Comparison of ENCODE assay signal across 18 mouse cellular contexts in genomic region chr16:95496582-95497300, GRCm38 (mm10).
"Had no signal": no experiment of that assay in that cellular context is flagged by ENCODE, and none has a peak within 500 bp of the region (broad histone marks: within the 10 kb centered on the region; RNA-seq: fewer than 3 reads in every experiment).

No protein-coding gene starts in this region.

- H3K27me3 ChIP-seq: lung, embryonic 15.5 days; midbrain, embryonic 12.5 days; neural tube, embryonic 12.5 days had no signal

- H3K9me3 ChIP-seq: lung, embryonic 15.5 days; megakaryocyte, embryonic 14.5 days; midbrain, embryonic 12.5 days; neural tube, embryonic 12.5 days had no signal

- H3K27ac ChIP-seq: liver, embryonic 14.5 days; lung, embryonic 15.5 days; macrophage; midbrain, embryonic 12.5 days; neural tube, embryonic 12.5 days had no signal

- H3K9ac ChIP-seq: liver, embryonic 14.5 days; lung, embryonic 15.5 days; midbrain, embryonic 12.5 days; neural tube, embryonic 12.5 days had no signal

- H3K36me3 ChIP-seq: lung, embryonic 15.5 days; midbrain, embryonic 12.5 days; neural tube, embryonic 12.5 days had no signal

- H3K4me3 ChIP-seq: lung, embryonic 15.5 days; megakaryocyte, embryonic 14.5 days; midbrain, embryonic 12.5 days; neural tube, embryonic 12.5 days had no signal

- ATAC-seq: lung, postnatal 0 days; midbrain, embryonic 16.5 days had no signal

- H3K4me1 ChIP-seq: lung, embryonic 15.5 days; midbrain, embryonic 12.5 days; neural tube, embryonic 12.5 days had no signal

- DNase-seq: lung, adult 2 months; lung, postnatal 14 days; lung, postnatal 36 days; midbrain, embryonic 14.5 days; right cerebral cortex, postnatal 25 days; right cerebral cortex, postnatal 4 days; spleen, adult 18-20 months; thymus, adult 18-20 months; thymus, postnatal 14 days; thymus, postnatal 36 days had no signal

- H3K4me2 ChIP-seq: lung, embryonic 15.5 days; midbrain, embryonic 12.5 days; neural tube, embryonic 12.5 days had no signal
